Mouse (Mus musculus) cortical plate, adult 2 months (tissue): Measurements from ENCODE around the gene Ddx5.

Experiments used
- CTCF ChIP-seq: fragments of 200-500 bp; IDR thresholded peaks from 2 replicates; pipeline ENCODE4 v1.5.1; 2011; ENCODE audit warnings: mild to moderate bottlenecking, control low read depth, low read length; ENCODE audit not compliant: insufficient read depth; ENCODE audit errors: extremely low read depth
- POLR2A ChIP-seq: fragments of 200-500 bp; IDR thresholded peaks from 2 replicates; pipeline ENCODE4 v1.6.1; 2011; ENCODE audit warnings: mild to moderate bottlenecking, low read length, control low read depth; ENCODE audit not compliant: insufficient read depth; ENCODE audit errors: extremely low read depth

- TF ChIP-seq CTCF: no peak
- no peak for TF ChIP-seq POLR2A
Measured at GRCm38 (mm10) chr11:106815331-106815730, 26.3 kb upstream of the Ddx5 start.
